Mouse (Mus musculus) liver, embryonic 14.5 days (tissue): ENCODE data around the gene Gm21677.
"Not testable (repeated sequence)": the region's sequence is repeated elsewhere in the genome, so short reads cannot be mapped to it uniquely, and the experiment has no call there.

Experiments used
- CTCF ChIP-seq: IDR thresholded peaks from 2 replicates; pipeline ENCODE4 v1.5.1; 2016; ENCODE audit warnings: antibody characterized with exemption, low read depth, control low read depth
- EP300 ChIP-seq: IDR thresholded peaks from 2 replicates; pipeline ENCODE4 v1.6.1; 2016; ENCODE audit warnings: antibody characterized with exemption, low read depth

GRCm38 (mm10) chrY:3340661-3341060 lies 34.4 kb upstream of the Gm21677 start:
- TF ChIP-seq CTCF, EP300: not testable (repeated sequence)
